Mouse (Mus musculus): ENCODE measurements around the gene Slc52a3. TPM values are rescaled to one million over a fixed set of nuclear protein-coding genes. Genes with fewer than 3 reads are reported as not detected.
A peak's percentile ranks its signal among the peaks of the same experiment; 100 is the strongest.

The Slc52a3 gene
- polyA plus RNA-seq, 1 experiment from 2014 or later = 7.0 TPM

GRCm38 (mm10) chr2:151962474-151962873 lies 33.8 kb upstream of the Slc52a3 start:
- WGBS = 43% methylated on average over 10 of the region's 10 CpGs
- ATAC-seq = peak; percentile 38
- Histone ChIP-seq H3K4me1 (ENCODE audit: control insufficient read depth, insufficient read depth, low read length) (0 out of 2 replicates have a peak, but pooled peaks cover 7% of the 10 kb centered on the region), H3K27ac (ENCODE audit: low read length) (no peak overlapping the region), H3K9ac (ENCODE audit: low read depth, low read length) (no peak overlapping the region), H3K9me3 (ENCODE audit: control insufficient read depth, low read length) (no peaks in the 10 kb centered on the region), H3K27me3 (replicated peaks; ENCODE audit: control insufficient read depth, insufficient read depth, low read length) (no peaks in the 10 kb centered on the region), H3K4me3 (ENCODE audit: low read length) (no peak overlapping the region), H3K4me2 (ENCODE audit: low read depth, low read length) (no peak overlapping the region), H3K36me3 (ENCODE audit: control insufficient read depth, insufficient read depth, low read length) (no peaks in the 10 kb centered on the region)

GRCm38 (mm10) chr2:151963319-151963718 lies 33.0 kb upstream of the Slc52a3 start:
- no peak overlapping the region for H3K4me2 ChIP-seq (ENCODE audit: low read depth, low read length)
- no peak overlapping the region for H3K4me3 ChIP-seq (ENCODE audit: low read length)
- H3K9ac ChIP-seq (ENCODE audit: low read depth, low read length) = no peak overlapping the region
- 0 out of 2 replicates have a peak, but pooled peaks cover 7% of the 10 kb centered on the region for H3K4me1 ChIP-seq (ENCODE audit: control insufficient read depth, insufficient read depth, low read length)
- H3K36me3 ChIP-seq (ENCODE audit: control insufficient read depth, insufficient read depth, low read length) = no peaks in the 10 kb centered on the region
- no peaks in the 10 kb centered on the region for H3K27me3 ChIP-seq (replicated peaks; ENCODE audit: control insufficient read depth, insufficient read depth, low read length)
- 88% methylated on average over 5 of the region's 5 CpGs for WGBS
- H3K27ac ChIP-seq (ENCODE audit: low read length) = no peak overlapping the region
- ATAC-seq = no peak
- no peaks in the 10 kb centered on the region for H3K9me3 ChIP-seq (ENCODE audit: control insufficient read depth, low read length)

DNA sequence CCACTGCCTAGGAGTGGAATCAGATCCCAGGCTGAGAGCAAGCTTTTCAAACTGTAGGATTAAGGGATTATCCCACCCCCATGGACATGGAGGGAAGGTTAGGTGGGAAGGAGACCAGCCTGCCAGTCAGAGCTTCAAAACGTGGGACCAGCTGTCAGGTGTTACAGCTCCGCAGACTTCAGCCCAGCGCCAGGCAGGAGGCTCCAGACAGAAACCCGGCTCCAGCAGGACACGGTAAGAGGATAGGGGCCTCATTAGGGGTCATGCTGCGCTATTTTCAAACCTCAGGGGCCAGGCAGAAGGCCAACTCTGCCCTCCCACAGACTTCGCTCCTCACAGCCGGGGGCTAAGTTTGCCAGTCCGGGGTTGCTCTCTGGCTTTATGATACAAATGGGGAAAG lies 32.3 kb upstream of the Slc52a3 start:
- Histone ChIP-seq H3K4me2 (ENCODE audit: low read depth, low read length) (no peak overlapping the region), H3K27ac (ENCODE audit: low read length) (no peak overlapping the region), H3K36me3 (ENCODE audit: control insufficient read depth, insufficient read depth, low read length) (peaks cover 5% of the 10 kb centered on the region; the same call in 1 of the 2 replicates), H3K9me3 (ENCODE audit: control insufficient read depth, low read length) (no peaks in the 10 kb centered on the region), H3K9ac (ENCODE audit: low read depth, low read length) (no peak overlapping the region), H3K27me3 (replicated peaks; ENCODE audit: control insufficient read depth, insufficient read depth, low read length) (no peaks in the 10 kb centered on the region), H3K4me1 (ENCODE audit: control insufficient read depth, insufficient read depth, low read length) (0 out of 2 replicates have a peak, but pooled peaks cover 7% of the 10 kb centered on the region), H3K4me3 (ENCODE audit: low read length) (no peak overlapping the region)
- no peak for ATAC-seq
- 25% methylated on average over 9 of the region's 9 CpGs for WGBS

DNA sequence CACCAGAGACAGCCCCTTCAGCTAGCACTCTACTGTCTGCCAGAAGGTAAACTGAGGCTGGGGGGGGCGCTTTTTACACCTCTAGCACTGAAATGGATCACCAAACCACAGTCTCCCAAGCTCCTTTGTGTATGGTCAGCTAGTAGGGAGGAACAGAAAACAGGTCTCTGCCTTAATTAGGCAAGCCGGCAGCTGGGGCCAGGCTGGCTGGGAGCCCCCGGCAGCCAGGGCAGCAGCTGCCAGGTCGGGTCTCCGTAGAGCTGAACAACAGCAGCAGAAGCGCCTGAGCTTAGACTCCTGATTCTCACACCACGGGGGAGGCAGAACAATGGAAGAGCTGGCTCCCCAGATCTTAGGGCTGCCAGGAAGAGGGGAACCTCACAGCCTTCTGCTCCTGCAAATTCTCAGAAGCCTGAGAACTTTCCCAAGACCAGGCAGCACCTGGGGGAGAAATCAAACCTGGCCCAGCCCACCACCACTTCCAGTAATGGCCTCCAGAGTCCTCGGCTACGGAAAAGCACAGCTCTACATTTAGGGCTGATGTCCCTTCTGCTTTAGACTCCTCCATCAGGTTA lies 29.0 kb upstream of the Slc52a3 start:
- H3K4me3 ChIP-seq (ENCODE audit: low read length) = no peak overlapping the region
- H3K4me2 ChIP-seq (ENCODE audit: low read depth, low read length) = no peak overlapping the region
- no peak for ATAC-seq
- H3K36me3 ChIP-seq (ENCODE audit: control insufficient read depth, insufficient read depth, low read length) = peaks cover 16% of the 10 kb centered on the region; the same call in 1 of the 2 replicates
- H3K9me3 ChIP-seq (ENCODE audit: control insufficient read depth, low read length) = no peaks in the 10 kb centered on the region
- no peak overlapping the region for H3K27ac ChIP-seq (ENCODE audit: low read length)
- H3K27me3 ChIP-seq (replicated peaks; ENCODE audit: control insufficient read depth, insufficient read depth, low read length) = no peaks in the 10 kb centered on the region
- H3K9ac ChIP-seq (ENCODE audit: low read depth, low read length) = no peak overlapping the region
- 45% methylated on average over 9 of the region's 9 CpGs for WGBS
- H3K4me1 ChIP-seq (ENCODE audit: control insufficient read depth, insufficient read depth, low read length) = peaks cover 18% of the 10 kb centered on the region

DNA sequence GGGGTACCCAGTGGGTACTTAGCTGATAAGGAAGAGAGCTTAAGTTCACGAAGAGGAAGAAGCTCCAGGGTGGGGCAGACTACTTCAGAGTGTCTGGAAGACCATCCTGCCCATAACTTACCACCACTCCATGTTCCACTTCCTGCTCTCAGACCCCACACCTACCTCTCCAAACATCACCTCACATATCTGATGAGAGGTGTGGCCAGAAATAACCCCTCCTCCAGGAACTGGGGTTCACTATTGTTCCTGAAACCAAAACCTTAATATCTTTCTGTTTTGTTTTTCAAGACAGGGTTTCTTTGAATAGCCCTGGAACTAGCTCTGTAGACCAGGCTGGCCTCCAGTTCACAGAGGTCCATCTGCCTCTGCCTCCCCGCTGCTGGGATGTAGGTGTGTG lies 28.5 kb upstream of the Slc52a3 start:
- ATAC-seq = no peak

DNA sequence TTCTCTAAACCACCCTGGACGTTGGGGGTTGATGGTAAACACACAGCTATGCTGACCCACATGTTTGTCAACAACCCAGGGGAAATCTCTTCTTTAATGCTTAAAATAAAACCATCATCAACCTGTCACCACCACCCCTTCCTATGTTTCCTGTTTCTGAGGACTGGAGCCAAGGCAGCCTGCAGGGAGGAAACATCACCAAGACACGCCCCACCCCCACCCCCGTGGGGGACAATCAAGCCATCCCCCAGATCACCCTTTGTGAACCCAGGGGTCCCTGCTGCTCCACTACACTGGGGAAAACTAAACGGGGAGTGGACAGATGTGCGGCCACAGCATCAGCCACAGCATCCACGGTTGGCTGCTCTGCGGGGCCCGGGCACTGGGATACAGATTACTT lies 27.9 kb upstream of the Slc52a3 start:
- Histone ChIP-seq H3K36me3 (ENCODE audit: control insufficient read depth, insufficient read depth, low read length) (peaks cover 16% of the 10 kb centered on the region; the same call in 1 of the 2 replicates), H3K27ac (ENCODE audit: low read length) (no peak overlapping the region), H3K9me3 (ENCODE audit: control insufficient read depth, low read length) (no peaks in the 10 kb centered on the region), H3K4me2 (ENCODE audit: low read depth, low read length) (no peak overlapping the region), H3K9ac (ENCODE audit: low read depth, low read length) (no peak overlapping the region), H3K4me1 (ENCODE audit: control insufficient read depth, insufficient read depth, low read length) (peaks cover 25% of the 10 kb centered on the region), H3K4me3 (ENCODE audit: low read length) (no peak overlapping the region), H3K27me3 (replicated peaks; ENCODE audit: control insufficient read depth, insufficient read depth, low read length) (no peaks in the 10 kb centered on the region)
- WGBS = 78% methylated on average over 8 of the region's 8 CpGs
- no peak for ATAC-seq

More for the DNA sequence above, 28.5 kb upstream of the Slc52a3 start:
- no peak overlapping the region for H3K4me2 ChIP-seq (ENCODE audit: low read depth, low read length)
- 67% methylated on average over 2 of the region's 2 CpGs for WGBS
- H3K36me3 ChIP-seq (ENCODE audit: control insufficient read depth, insufficient read depth, low read length) = peaks cover 16% of the 10 kb centered on the region; the same call in 1 of the 2 replicates
- no peak overlapping the region for H3K9ac ChIP-seq (ENCODE audit: low read depth, low read length)
- no peak overlapping the region for H3K27ac ChIP-seq (ENCODE audit: low read length)
- no peaks in the 10 kb centered on the region for H3K9me3 ChIP-seq (ENCODE audit: control insufficient read depth, low read length)
- H3K27me3 ChIP-seq (replicated peaks; ENCODE audit: control insufficient read depth, insufficient read depth, low read length) = no peaks in the 10 kb centered on the region
- peaks cover 18% of the 10 kb centered on the region for H3K4me1 ChIP-seq (ENCODE audit: control insufficient read depth, insufficient read depth, low read length)
- H3K4me3 ChIP-seq (ENCODE audit: low read length) = no peak overlapping the region

GRCm38 (mm10) chr2:151968986-151969385 lies 27.3 kb upstream of the Slc52a3 start:
- WGBS = 88% methylated on average over 7 of the region's 7 CpGs
- Histone ChIP-seq H3K4me3 (ENCODE audit: low read length) (no peak overlapping the region), H3K4me1 (ENCODE audit: control insufficient read depth, insufficient read depth, low read length) (peaks cover 28% of the 10 kb centered on the region), H3K4me2 (ENCODE audit: low read depth, low read length) (no peak overlapping the region), H3K9me3 (ENCODE audit: control insufficient read depth, low read length) (no peaks in the 10 kb centered on the region), H3K36me3 (ENCODE audit: control insufficient read depth, insufficient read depth, low read length) (peaks cover 16% of the 10 kb centered on the region; the same call in 1 of the 2 replicates), H3K27ac (ENCODE audit: low read length) (no peak overlapping the region), H3K9ac (ENCODE audit: low read depth, low read length) (no peak overlapping the region), H3K27me3 (replicated peaks; ENCODE audit: control insufficient read depth, insufficient read depth, low read length) (no peaks in the 10 kb centered on the region)
- ATAC-seq = no peak

GRCm38 (mm10) chr2:151969396-151969795 lies 26.9 kb upstream of the Slc52a3 start:
- no peak overlapping the region for H3K9ac ChIP-seq (ENCODE audit: low read depth, low read length)
- peaks cover 16% of the 10 kb centered on the region; the same call in 1 of the 2 replicates for H3K36me3 ChIP-seq (ENCODE audit: control insufficient read depth, insufficient read depth, low read length)
- H3K9me3 ChIP-seq (ENCODE audit: control insufficient read depth, low read length) = no peaks in the 10 kb centered on the region
- WGBS = 90% methylated on average over 6 of the region's 6 CpGs
- ATAC-seq = no peak
- H3K27ac ChIP-seq (ENCODE audit: low read length) = no peak overlapping the region
- H3K4me2 ChIP-seq (ENCODE audit: low read depth, low read length) = no peak overlapping the region
- no peaks in the 10 kb centered on the region for H3K27me3 ChIP-seq (replicated peaks; ENCODE audit: control insufficient read depth, insufficient read depth, low read length)
- H3K4me3 ChIP-seq (ENCODE audit: low read length) = no peak overlapping the region
- peaks cover 31% of the 10 kb centered on the region for H3K4me1 ChIP-seq (ENCODE audit: control insufficient read depth, insufficient read depth, low read length)

- peak overlapping the region; percentile 33 for H3K4me3 ChIP-seq (ENCODE audit: low read length)
- peak overlapping the region; percentile 68 for H3K4me2 ChIP-seq (ENCODE audit: low read depth, low read length)
- H3K4me1 ChIP-seq (ENCODE audit: control insufficient read depth, insufficient read depth, low read length) = peaks cover 33% of the 10 kb centered on the region
- no peak overlapping the region for H3K27ac ChIP-seq (ENCODE audit: low read length)
- ATAC-seq = peak; percentile 87
- WGBS = 46% methylated on average over 53 of the region's 53 CpGs
- peak overlapping the region; percentile 57 for H3K9ac ChIP-seq (ENCODE audit: low read depth, low read length)
- H3K27me3 ChIP-seq (replicated peaks; ENCODE audit: control insufficient read depth, insufficient read depth, low read length) = no peaks in the 10 kb centered on the region
- no peaks in the 10 kb centered on the region for H3K9me3 ChIP-seq (ENCODE audit: control insufficient read depth, low read length)
- peaks cover 16% of the 10 kb centered on the region; the same call in 1 of the 2 replicates for H3K36me3 ChIP-seq (ENCODE audit: control insufficient read depth, insufficient read depth, low read length)
These were observed 25.8 kb upstream of the Slc52a3 start for GRCm38 (mm10) chr2:151970191-151971172.
